Mouse (Mus musculus): Measurements from ENCODE around the gene Mpp2.

GRCm38 (mm10) chr11:102089088-102089808, 933 bp upstream of the Mpp2 start:
- TF ChIP-seq POLR2A (IDR thresholded peaks at IDR 0.05; ENCODE audit: borderline replicate concordance, low read depth, low read length) (no peak), CTCF (IDR thresholded peaks at IDR 0.05; ENCODE audit: low read depth, low read length) (peak; percentile 32; the same call in 1 of the 2 replicates)
